9 mouse cellular contexts compared by ENCODE assay signal in the genomic region with DNA sequence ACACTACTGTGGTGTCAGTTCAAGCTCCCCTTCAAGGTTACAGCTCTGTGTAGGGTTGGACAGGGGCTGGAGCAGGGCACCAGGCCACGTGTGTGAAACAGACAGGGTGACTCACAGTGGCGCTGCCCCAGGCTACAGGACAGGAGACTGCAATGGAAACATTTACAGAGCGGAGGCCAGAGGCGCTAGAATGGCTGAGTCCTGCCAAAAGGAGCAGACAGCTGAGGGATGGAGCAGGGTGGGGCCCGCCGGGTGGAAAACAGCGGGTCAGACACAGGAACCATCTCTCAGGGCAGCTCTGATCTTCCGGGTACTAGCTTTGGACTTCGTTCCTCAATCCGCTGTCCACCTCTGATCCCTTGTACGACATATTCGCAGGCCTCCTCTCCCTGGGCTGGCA. TPM values are rescaled to one million over a fixed set of nuclear protein-coding genes. Genes with fewer than 3 reads are reported as not detected.
DNase-seq lines count a peak whose midpoint lies in the region; ATAC-seq and TF ChIP-seq lines count a peak whose summit lies in the region.
"Had no signal": no experiment of that assay in that cellular context is flagged by ENCODE, and none has a peak within 500 bp of the region (broad histone marks: within the 10 kb centered on the region; RNA-seq: fewer than 3 reads in every experiment).

No protein-coding gene starts in this region.

- intact Hi-C loops in left cerebral cortex, postnatal 36 days (cut with DNase I) = no loop called here

- H3K4me1 ChIP-seq in forebrain, embryonic 10.5 days = peaks cover 24% of the 10 kb centered on the region
- H3K4me1 ChIP-seq in forebrain, postnatal 0 days (ENCODE audit: insufficient read depth) = no peaks in the 10 kb centered on the region
- peaks cover 47% of the 10 kb centered on the region for H3K4me1 ChIP-seq in embryonic facial prominence, embryonic 10.5 days

- ATAC-seq in forebrain, postnatal 0 days = no peak

- H3K4me3 ChIP-seq in forebrain, embryonic 10.5 days = no peak overlapping the region
- H3K4me3 ChIP-seq in forebrain, postnatal 0 days (ENCODE audit: low read depth, low read length) = no peak overlapping the region
- H3K4me3 ChIP-seq in embryonic facial prominence, embryonic 10.5 days = no peak overlapping the region

- no peak for TF ChIP-seq CTCF in forebrain, postnatal 0 days (IDR thresholded peaks at IDR 0.05; ENCODE audit: low read depth)

- peak overlapping the region; percentile 40; the same call in 1 of the 2 replicates for H3K27ac ChIP-seq in forebrain, embryonic 10.5 days
- no peak overlapping the region for H3K27ac ChIP-seq in forebrain, postnatal 0 days (ENCODE audit: low read depth, low read length)
- peak overlapping the region; percentile 8; the same call in 1 of the 2 replicates for H3K27ac ChIP-seq in embryonic facial prominence, embryonic 10.5 days (replicated peaks)

- H3K9me3 ChIP-seq in forebrain, embryonic 10.5 days = no peaks in the 10 kb centered on the region
- H3K9me3 ChIP-seq in forebrain, postnatal 0 days (ENCODE audit: low read length) = no peaks in the 10 kb centered on the region
- H3K9me3 ChIP-seq in embryonic facial prominence, embryonic 10.5 days = no peaks in the 10 kb centered on the region

- H3K9ac ChIP-seq in forebrain, postnatal 0 days = no peak overlapping the region

- no peak for DNase-seq in forebrain, embryonic 10.5 days (ENCODE audit: extremely low spot score, low spot score)
- DNase-seq in forebrain, postnatal 0 days = no peak
- no peak for DNase-seq in embryonic facial prominence, embryonic 10.5 days (ENCODE audit: low spot score)
- DNase-seq in heart, postnatal 4 days = peak; percentile 83
- DNase-seq in lung, postnatal 4 days = peak; percentile 80 to 90
- DNase-seq in cerebellum, adult 11-12 months = no peak
- DNase-seq in left cerebral cortex, postnatal 36 days (ENCODE audit: low spot score in 2 of 2) = no peak
- DNase-seq in retina, postnatal 1 day = no peak

- H3K27me3 ChIP-seq in forebrain, embryonic 10.5 days (ENCODE audit: poor library complexity, severe bottlenecking) = no peaks in the 10 kb centered on the region
- H3K27me3 ChIP-seq in forebrain, postnatal 0 days (ENCODE audit: insufficient read depth, low read length) = no peaks in the 10 kb centered on the region
- H3K27me3 ChIP-seq in embryonic facial prominence, embryonic 10.5 days (replicated peaks; ENCODE audit: low read depth, poor library complexity, severe bottlenecking) = no peaks in the 10 kb centered on the region

- H3K36me3 ChIP-seq in forebrain, embryonic 10.5 days (replicated peaks) = peaks cover 12% of the 10 kb centered on the region
- no peaks in the 10 kb centered on the region; the same call in 1 of the 2 replicates for H3K36me3 ChIP-seq in forebrain, postnatal 0 days (ENCODE audit: insufficient read depth)
- H3K36me3 ChIP-seq in embryonic facial prominence, embryonic 10.5 days (replicated peaks) = peaks cover 7% of the 10 kb centered on the region

- 90% methylated on average over 12 of the region's 12 CpGs for WGBS in forebrain, embryonic 10.5 days
- WGBS in forebrain, postnatal 0 days = 79% methylated on average over 12 of the region's 12 CpGs
- 87% methylated on average over 12 of the region's 12 CpGs for WGBS in embryonic facial prominence, embryonic 10.5 days

- H3K4me2 ChIP-seq in forebrain, postnatal 0 days (ENCODE audit: low read depth) = no peak overlapping the region

RNA-seq across cellular contexts. Expression of a gene that starts 4.3 kb away (rescaled TPM):
- polyA plus RNA-seq in forebrain, embryonic 10.5 days (2016; fragmentation: Nextera tagmentation; extraction: Ambion mirVana) = 0.15 and 0.34 TPM in 2 replicates
- not detected in 2 replicates for total RNA-seq in forebrain, postnatal 0 days (2014; rRNA removed)
- 0.13 TPM in 1 of 2 replicates, not detected in the other for polyA plus RNA-seq in forebrain, postnatal 0 days (2015; fragmentation: Nextera tagmentation; extraction: Ambion mirVana)
- polyA plus RNA-seq in embryonic facial prominence, embryonic 10.5 days (2016; fragmentation: Nextera tagmentation; extraction: Ambion mirVana) = 0.16 and 0.26 TPM in 2 replicates
- total RNA-seq in heart, postnatal 4 days (2021) = under 1 TPM; 0.47 to 0.74 TPM
- under 1 TPM in 1 of 2 experiments, not detected in 1; 0.27 TPM for total RNA-seq in left cerebral cortex, postnatal 36 days (2021)

RNA-seq across cellular contexts. Expression of a gene that starts 13.5 kb away (rescaled TPM):
- 0.44 and 0.50 TPM in 2 replicates for polyA plus RNA-seq in forebrain, embryonic 10.5 days (2016; fragmentation: Nextera tagmentation; extraction: Ambion mirVana)
- total RNA-seq in forebrain, postnatal 0 days (2014; rRNA removed) = 6.8 and 9.1 TPM in 2 replicates
- polyA plus RNA-seq in forebrain, postnatal 0 days (2015; fragmentation: Nextera tagmentation; extraction: Ambion mirVana) = 6.8 and 8.1 TPM in 2 replicates
- 0.33 and 0.46 TPM in 2 replicates for polyA plus RNA-seq in embryonic facial prominence, embryonic 10.5 days (2016; fragmentation: Nextera tagmentation; extraction: Ambion mirVana)
- 1 to 10 TPM; 1.8 to 2.3 TPM for total RNA-seq in heart, postnatal 4 days (2021)
- 1 to 10 TPM; 2.9 to 3.3 TPM for total RNA-seq in left cerebral cortex, postnatal 36 days (2021)

RNA-seq across cellular contexts. Expression of a gene that starts 31.9 kb away (rescaled TPM):
- 1.6 and 1.8 TPM in 2 replicates for polyA plus RNA-seq in forebrain, embryonic 10.5 days (2016; fragmentation: Nextera tagmentation; extraction: Ambion mirVana)
- 3.2 and 3.3 TPM in 2 replicates for total RNA-seq in forebrain, postnatal 0 days (2014; rRNA removed)
- polyA plus RNA-seq in forebrain, postnatal 0 days (2015; fragmentation: Nextera tagmentation; extraction: Ambion mirVana) = 2.4 and 2.8 TPM in 2 replicates
- 1.7 and 2.5 TPM in 2 replicates for polyA plus RNA-seq in embryonic facial prominence, embryonic 10.5 days (2016; fragmentation: Nextera tagmentation; extraction: Ambion mirVana)
- total RNA-seq in heart, postnatal 4 days (2021) = 10 to 100 TPM; 23.3 to 28.2 TPM
- total RNA-seq in left cerebral cortex, postnatal 36 days (2021) = 10 to 100 TPM; 13.5 to 14.0 TPM

RNA-seq across cellular contexts. Expression of a gene that starts 50.9 kb away (rescaled TPM):
- 69.4 and 70.5 TPM in 2 replicates for polyA plus RNA-seq in forebrain, embryonic 10.5 days (2016; fragmentation: Nextera tagmentation; extraction: Ambion mirVana)
- total RNA-seq in forebrain, postnatal 0 days (2014; rRNA removed) = 10.5 and 11.9 TPM in 2 replicates
- 17.4 and 19.4 TPM in 2 replicates for polyA plus RNA-seq in forebrain, postnatal 0 days (2015; fragmentation: Nextera tagmentation; extraction: Ambion mirVana)
- 58.2 and 58.5 TPM in 2 replicates for polyA plus RNA-seq in embryonic facial prominence, embryonic 10.5 days (2016; fragmentation: Nextera tagmentation; extraction: Ambion mirVana)
- total RNA-seq in heart, postnatal 4 days (2021) = 10 to 100 TPM; 10.8 to 10.9 TPM
- total RNA-seq in left cerebral cortex, postnatal 36 days (2021) = 10 to 100 TPM; 15.3 to 17.0 TPM

RNA-seq across cellular contexts. Expression of a gene that starts 57.0 kb away (rescaled TPM):
- not detected in 2 replicates for polyA plus RNA-seq in forebrain, embryonic 10.5 days (2016; fragmentation: Nextera tagmentation; extraction: Ambion mirVana)
- not detected in 2 replicates for total RNA-seq in forebrain, postnatal 0 days (2014; rRNA removed)
- not detected in 2 replicates for polyA plus RNA-seq in forebrain, postnatal 0 days (2015; fragmentation: Nextera tagmentation; extraction: Ambion mirVana)
- polyA plus RNA-seq in embryonic facial prominence, embryonic 10.5 days (2016; fragmentation: Nextera tagmentation; extraction: Ambion mirVana) = not detected in 2 replicates
- not detected for total RNA-seq in heart, postnatal 4 days (2021)
- total RNA-seq in left cerebral cortex, postnatal 36 days (2021) = not detected
- polyA plus RNA-seq: neural tube, embryonic 14.5 days had no signal

Comparison
In these comparisons a context has a peak if more than half of its experiments do, and no peak if none do; other contexts are left out.
1. DNase-seq: peak in heart, postnatal 4 days (single experiment) and lung, postnatal 4 days (2 of 2); none in forebrain, embryonic 10.5 days (single experiment), forebrain, postnatal 0 days (single experiment), embryonic facial prominence, embryonic 10.5 days (single experiment), cerebellum, adult 11-12 months (single experiment), left cerebral cortex, postnatal 36 days (0 of 2) and retina, postnatal 1 day (single experiment).